Mouse (Mus musculus) embryonic fibroblast, embryonic 13.5 days (primary cell): ENCODE data around the gene Dbx1.

ENCODE experiments used
- CTCF ChIP-seq: IDR thresholded peaks from 2 replicates; pipeline ENCODE4 v1.5.1; 2011; ENCODE audit warnings: mild to moderate bottlenecking, control low read depth, low read length, moderate library complexity, borderline replicate concordance; ENCODE audit not compliant: insufficient read depth
- POLR2A ChIP-seq: IDR thresholded peaks from 2 replicates; pipeline ENCODE4 v1.6.1; 2011; ENCODE audit warnings: low read depth, mild to moderate bottlenecking, control low read depth, low read length, moderate library complexity

- TF ChIP-seq CTCF (no peak), POLR2A (no peak)
Measured at GRCm38 (mm10) chr7:49640709-49641305, 4.2 kb upstream of the Dbx1 start.
